Mouse (Mus musculus) brain, embryonic 14.5 days (tissue): ENCODE data around the gene Asxl1.

Source experiments
- CTCF ChIP-seq: fragments of 200-500 bp; IDR thresholded peaks from 2 replicates; pipeline ENCODE4 v1.5.1; 2012; ENCODE audit warnings: inconsistent platforms, mild to moderate bottlenecking, moderate library complexity, borderline replicate concordance; ENCODE audit not compliant: insufficient read depth, insufficient read length; ENCODE audit errors: extremely low read depth
- POLR2A ChIP-seq: fragments of 200-500 bp; IDR thresholded peaks from 2 replicates; pipeline ENCODE4 v1.6.1; 2012; ENCODE audit warnings: mild to moderate bottlenecking, inconsistent platforms, borderline replicate concordance; ENCODE audit not compliant: poor library complexity, insufficient read depth, insufficient read length, severe bottlenecking; ENCODE audit errors: extremely low read depth

- TF ChIP-seq CTCF: no peak
- no peak for TF ChIP-seq POLR2A
Observed at GRCm38 (mm10) chr2:153436641-153437305, 91.1 kb downstream of the Asxl1 start.
